Mouse (Mus musculus) CH12.LX (cell line): ENCODE data around the gene Clspn. TPM values are rescaled to one million over a fixed set of nuclear protein-coding genes. Genes with fewer than 3 reads are reported as not detected.

ENCODE experiments used
- DNase-seq: peaks from one replicate; pipeline ENCODE4 v3.0.0-alpha.2; 2013; ENCODE audit errors: extremely low read depth
- H3K27ac ChIP-seq: 2 replicates; pipeline ENCODE4 v1.5.1; 2012; ENCODE audit warnings: low read depth, mild to moderate bottlenecking, control low read depth, moderate library complexity; ENCODE audit not compliant: insufficient read depth
- H3K27me3 ChIP-seq: replicated peaks from 2 replicates; pipeline ENCODE3; 2012; ENCODE audit warnings: inconsistent platforms
- H3K36me3 ChIP-seq, 2 experiments: replicated peaks in 1 of 2; 2 replicates each; pipeline versions ENCODE3 to v1.6.1; 2012; ENCODE audit warnings: inconsistent platforms in 1 of 2, low read length in 1 of 2, mild to moderate bottlenecking in 1 of 2, mixed read lengths in 1 of 2, moderate library complexity in 1 of 2; ENCODE audit not compliant: control insufficient read depth in 1 of 2, insufficient read depth in 1 of 2
- H3K4me1 ChIP-seq, 2 experiments: 2 replicates each; pipeline ENCODE4 v1.6.1; 2012; ENCODE audit warnings: inconsistent platforms in 1 of 2, moderate library complexity in 1 of 2; ENCODE audit not compliant: insufficient read depth in 2 of 2, control insufficient read depth in 1 of 2
- H3K4me2 ChIP-seq: 2 replicates; pipeline ENCODE4 v1.6.1; 2012; ENCODE audit warnings: low read depth, mild to moderate bottlenecking, control low read depth; ENCODE audit not compliant: poor library complexity, insufficient read depth, severe bottlenecking
- H3K4me3 ChIP-seq, 3 experiments: fragments of 150-350 bp in 1 of 3; sonication (generic) in 1 of 3; replicated peaks in 1 of 3; 2 replicates each; pipeline versions ENCODE3 to v1.5.1; 2011 to 2012; ENCODE audit warnings: low read depth in 2 of 3, low read length in 2 of 3, mild to moderate bottlenecking in 2 of 3, moderate library complexity in 2 of 3, control low read depth in 1 of 3, improper control_type of control experiment in 1 of 3, inconsistent platforms in 1 of 3, mixed read lengths in 1 of 3; ENCODE audit not compliant: poor library complexity in 1 of 3
- H3K79me2 ChIP-seq: replicated peaks from 2 replicates; pipeline ENCODE4 v1.6.1; 2012; ENCODE audit warnings: mild to moderate bottlenecking, moderate library complexity; ENCODE audit not compliant: control insufficient read depth, poor library complexity, insufficient read depth, severe bottlenecking; ENCODE audit errors: extremely low read depth
- H3K9ac ChIP-seq: 2 replicates; pipeline ENCODE4 v1.6.1; 2012; ENCODE audit warnings: low read depth, mild to moderate bottlenecking, control low read depth, moderate library complexity; ENCODE audit not compliant: insufficient read depth
- H3K9me3 ChIP-seq: replicated peaks from 2 replicates; pipeline ENCODE3; 2012; ENCODE audit warnings: low read length, inconsistent platforms, mixed read lengths
- BHLHE40 ChIP-seq: IDR thresholded peaks from 2 replicates; pipeline ENCODE4 v1.6.1; 2011; ENCODE audit warnings: mild to moderate bottlenecking, low read depth, low read length, improper control_type of control experiment
- CHD1 ChIP-seq: IDR thresholded peaks from 2 replicates; pipeline ENCODE4 v1.6.1; 2012; ENCODE audit warnings: low read depth, low read length, improper control_type of control experiment, inconsistent platforms
- CHD2 ChIP-seq: IDR thresholded peaks from 2 replicates; pipeline ENCODE4 v1.6.1; 2011; ENCODE audit warnings: low read length, improper control_type of control experiment
- E2F4 ChIP-seq: IDR thresholded peaks from 2 replicates; pipeline ENCODE4 v1.6.1; 2011; ENCODE audit warnings: low read depth, low read length, improper control_type of control experiment; ENCODE audit not compliant: insufficient replicate concordance
- ELF1 ChIP-seq: IDR thresholded peaks from 2 replicates; pipeline ENCODE4 v1.6.1; 2014; ENCODE audit warnings: low read depth, mild to moderate bottlenecking, inconsistent platforms, low read length, improper control_type of control experiment
- HCFC1 ChIP-seq: IDR thresholded peaks from 2 replicates; pipeline ENCODE4 v1.6.1; 2012; ENCODE audit warnings: low read depth, mild to moderate bottlenecking, inconsistent platforms, low read length, improper control_type of control experiment
- IRF4 ChIP-seq: IDR thresholded peaks from 2 replicates; pipeline ENCODE4 v1.6.1; 2014; ENCODE audit warnings: low read depth, mild to moderate bottlenecking, inconsistent platforms, low read length, improper control_type of control experiment
- MAFK ChIP-seq: IDR thresholded peaks from 2 replicates; pipeline ENCODE4 v1.6.1; 2011; ENCODE audit warnings: low read length, improper control_type of control experiment; ENCODE audit not compliant: insufficient replicate concordance
- MAX ChIP-seq: IDR thresholded peaks from 2 replicates; pipeline ENCODE4 v1.6.1; 2011; ENCODE audit warnings: low read length, improper control_type of control experiment
- MEF2A ChIP-seq: IDR thresholded peaks from 2 replicates; pipeline ENCODE4 v1.6.1; 2014; ENCODE audit warnings: low read depth, mild to moderate bottlenecking, inconsistent platforms, low read length, improper control_type of control experiment, borderline replicate concordance
- MXI1 ChIP-seq: IDR thresholded peaks from 2 replicates; pipeline ENCODE4 v1.6.1; 2011; ENCODE audit warnings: mild to moderate bottlenecking, low read depth, low read length, improper control_type of control experiment
- MYC ChIP-seq: IDR thresholded peaks from 2 replicates; pipeline ENCODE4 v1.6.1; 2011; ENCODE audit warnings: low read depth, mild to moderate bottlenecking, improper control_type of control experiment, low read length
- POLR2A ChIP-seq: IDR thresholded peaks from 2 replicates; pipeline ENCODE4 v1.6.1; 2011; ENCODE audit warnings: low read depth, mild to moderate bottlenecking, improper control_type of control experiment, low read length
- RAD21 ChIP-seq: IDR thresholded peaks from 2 replicates; pipeline ENCODE4 v1.6.1; 2011; ENCODE audit warnings: low read depth, mild to moderate bottlenecking, low read length, improper control_type of control experiment, moderate library complexity
- RCOR1 ChIP-seq: conservative IDR thresholded peaks from 2 replicates; pipeline ENCODE4 v1.6.1; 2012; ENCODE audit warnings: low read depth, mild to moderate bottlenecking, inconsistent platforms, low read length, improper control_type of control experiment
- UBTF ChIP-seq: IDR thresholded peaks from 2 replicates; pipeline ENCODE4 v1.6.1; 2012; ENCODE audit warnings: low read depth, mild to moderate bottlenecking, inconsistent platforms, low read length, improper control_type of control experiment, moderate library complexity
- ZNF384 ChIP-seq: IDR thresholded peaks from 2 replicates; pipeline ENCODE4 v1.6.1; 2012; ENCODE audit warnings: low read depth, low read length, improper control_type of control experiment, inconsistent platforms
- dilution Hi-C: fragments of 300-500 bp; cut with MboI; formaldehyde crosslinking; loops from 2 replicates; pipeline ENCODE4 v1.14.3; 2020; ENCODE audit warnings: low sequenced_read_pairs; ENCODE audit not compliant: extremely low pct_unique_long_range_greater_than_20kb, extremely low pct_ligation_motif_present
- in situ Hi-C: fragments of 300-500 bp; cut with MboI; formaldehyde crosslinking; loops from 3 replicates; pipeline ENCODE4 v1.14.3; 2019; ENCODE audit warnings: low sequenced_read_pairs, low pct_ligation_motif_present, low pct_unique_long_range_greater_than_20kb, mixed read lengths
- polyA plus RNA-seq: library from polyadenylated mRNA; unstranded; fragments of >175 nt; gene quantifications from 2 replicates; pipeline ENCODE4 v1.2.1, GENCODE M21; 2012; ENCODE audit warnings: low read depth; ENCODE audit not compliant: insufficient read length
- total RNA-seq, 2 experiments: library from RNA; depleted of rRNA; stranded (reverse); fragments of 300-350 nt in 1 of 2; fragments of >200 nt in 1 of 2; gene quantifications; 2 replicates each; pipeline ENCODE4 v1.2.3; 2012 to 2014

The Clspn gene
- total and polyA plus RNA-seq, 3 experiments = 25.5 to 90.0 (median 34.9) TPM

DNA sequence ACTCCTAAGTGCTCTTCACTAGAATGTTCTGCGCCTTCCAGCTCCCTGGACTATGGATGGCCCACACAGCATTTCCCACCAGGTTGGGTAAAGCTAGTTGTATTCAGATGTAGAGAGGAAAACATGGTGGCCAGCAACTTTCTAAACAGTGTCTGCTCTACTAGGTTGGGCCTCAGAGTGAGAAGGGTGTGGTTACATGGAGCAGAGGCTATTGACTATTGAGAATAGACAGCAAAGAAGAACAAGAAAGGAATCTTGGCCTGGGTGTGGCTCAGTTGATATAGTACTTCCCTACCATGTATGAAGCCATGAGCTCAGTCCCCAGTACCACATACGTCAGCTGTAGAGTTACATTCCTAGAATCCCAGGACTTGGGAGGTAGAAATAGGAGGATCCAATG, 47.7 kb upstream of the Clspn start:
- peaks cover 0 to 3% of the 10 kb centered on the region in 2 experiments; a peak in 1 of 4 replicates for H3K4me1 ChIP-seq
- in situ Hi-C loops (no loop called here), dilution Hi-C loops (no loop called here)
- TF ChIP-seq CHD1 = no peak
- no peaks in the 10 kb centered on the region for H3K79me2 ChIP-seq
- no peaks in the 10 kb centered on the region for H3K27me3 ChIP-seq
- H3K9me3 ChIP-seq = no peaks in the 10 kb centered on the region
- H3K4me3 ChIP-seq = no peak overlapping the region
- no peak for DNase-seq
- peaks cover 0 to 22% of the 10 kb centered on the region in 2 experiments for H3K36me3 ChIP-seq
- no peak overlapping the region for H3K9ac ChIP-seq
- no peak overlapping the region for H3K27ac ChIP-seq
- H3K4me2 ChIP-seq = no peak overlapping the region

DNA sequence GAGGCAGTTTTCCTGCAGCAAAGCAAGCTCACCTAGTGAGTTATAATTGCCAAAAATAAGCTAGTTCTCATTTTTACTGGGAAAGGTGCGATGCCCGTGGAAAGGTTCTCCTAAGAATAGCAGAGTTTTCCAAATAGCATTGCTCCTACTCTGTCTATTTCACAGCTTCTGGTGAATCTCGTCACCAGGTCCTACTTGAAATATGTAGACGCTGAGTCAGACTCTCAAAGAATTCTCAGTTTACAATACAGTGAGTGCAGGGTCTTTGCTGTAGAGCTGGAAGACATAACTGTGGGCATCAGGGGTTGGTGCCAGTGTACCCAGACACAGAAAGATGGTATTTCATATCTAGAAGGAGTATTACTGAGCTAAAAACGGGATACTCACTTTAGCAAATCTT, 45.7 kb upstream of the Clspn start:
- Histone ChIP-seq H3K36me3 (peaks cover 0 to 24% of the 10 kb centered on the region in 2 experiments), H3K9ac (no peak overlapping the region), H3K27me3 (no peaks in the 10 kb centered on the region), H3K79me2 (no peaks in the 10 kb centered on the region), H3K4me1 (peaks cover 0 to 3% of the 10 kb centered on the region in 2 experiments; a peak in 1 of 4 replicates), H3K27ac (no peak overlapping the region), H3K4me2 (no peak overlapping the region), H3K4me3 (no peak overlapping the region), H3K9me3 (no peaks in the 10 kb centered on the region)
- no peak for DNase-seq
- TF ChIP-seq MYC (no peak), CHD1 (no peak)
- dilution Hi-C loops = no loop called here
- in situ Hi-C loops = no loop called here

GRCm38 (mm10) chr4:126512308-126513066, 44.2 kb upstream of the Clspn start:
- H3K79me2 ChIP-seq = no peaks in the 10 kb centered on the region
- no peak overlapping the region for H3K4me3 ChIP-seq
- no peak overlapping the region for H3K9ac ChIP-seq
- no peak overlapping the region for H3K4me2 ChIP-seq
- in situ Hi-C loops (no loop called here), dilution Hi-C loops (no loop called here)
- H3K27me3 ChIP-seq = no peaks in the 10 kb centered on the region
- H3K4me1 ChIP-seq = peaks cover 0 to 3% of the 10 kb centered on the region in 2 experiments; a peak in 1 of 4 replicates
- H3K36me3 ChIP-seq = peaks cover 0 to 22% of the 10 kb centered on the region in 2 experiments
- no peak overlapping the region for H3K27ac ChIP-seq
- no peak for DNase-seq
- TF ChIP-seq ELF1 = no peak
- H3K9me3 ChIP-seq = no peaks in the 10 kb centered on the region

- no peaks in the 10 kb centered on the region for H3K79me2 ChIP-seq
- in situ Hi-C loops = no loop called here
- dilution Hi-C loops = no loop called here
- no peak overlapping the region for H3K9ac ChIP-seq
- H3K9me3 ChIP-seq = no peaks in the 10 kb centered on the region
- no peak overlapping the region for H3K4me3 ChIP-seq
- no peaks in the 10 kb centered on the region for H3K27me3 ChIP-seq
- H3K36me3 ChIP-seq = no peaks in the 10 kb centered on the region
- no peak for DNase-seq
- no peak overlapping the region for H3K27ac ChIP-seq
- no peak overlapping the region for H3K4me2 ChIP-seq
- H3K4me1 ChIP-seq = peaks cover 0 to under 1% of the 10 kb centered on the region in 2 experiments; a peak in 1 of 4 replicates
- TF ChIP-seq IRF4 = no peak
- TF ChIP-seq MXI1 = no peak
- no peak for TF ChIP-seq MAX
- TF ChIP-seq MEF2A = no peak
- TF ChIP-seq BHLHE40 = no peak
- TF ChIP-seq E2F4 = no peak
- no peak for TF ChIP-seq MAFK
- TF ChIP-seq RCOR1 = no peak
- TF ChIP-seq HCFC1 = no peak
- no peak for TF ChIP-seq UBTF
- TF ChIP-seq CHD2 = no peak
- no peak for TF ChIP-seq POLR2A
- no peak for TF ChIP-seq RAD21
- no peak for TF ChIP-seq ELF1
- no peak for TF ChIP-seq ZNF384
Observed at GRCm38 (mm10) chr4:126526164-126526563, 30.6 kb upstream of the Clspn start.
